In genomic region chr5:96515860-96516311, GRCm38 (mm10) we compare ENCODE assay signal across 21 mouse cellular contexts.
A peak's percentile ranks its signal among the peaks of the same experiment; 100 is the strongest.
DNase-seq lines count a peak whose midpoint lies in the region; ATAC-seq lines count a peak whose summit lies in the region.
"Had no signal": no experiment of that assay in that cellular context is flagged by ENCODE, and none has a peak within 500 bp of the region (broad histone marks: within the 10 kb centered on the region; RNA-seq: fewer than 3 reads in every experiment).

No protein-coding gene starts in this region.

- H3K36me3 ChIP-seq in forebrain, embryonic 14.5 days (ENCODE audit: control insufficient read depth, insufficient read depth, low read length) = no peaks in the 10 kb centered on the region
- H3K36me3 ChIP-seq in forebrain, embryonic 15.5 days = no peaks in the 10 kb centered on the region
- no peaks in the 10 kb centered on the region for H3K36me3 ChIP-seq in kidney, embryonic 14.5 days (ENCODE audit: control insufficient read depth, insufficient read depth, low read length)
- no peaks in the 10 kb centered on the region for H3K36me3 ChIP-seq in midbrain, embryonic 16.5 days (ENCODE audit: control insufficient read depth, insufficient read depth, low read length)
- no peaks in the 10 kb centered on the region for H3K36me3 ChIP-seq in midbrain, embryonic 13.5 days
- H3K36me3 ChIP-seq: G1E; heart, embryonic 12.5 days; hindbrain, embryonic 12.5 days; limb, embryonic 15.5 days; neural tube, embryonic 13.5 days had no signal

- no peaks in the 10 kb centered on the region; the same call in 1 of the 2 replicates for H3K9me3 ChIP-seq in forebrain, embryonic 14.5 days (replicated peaks; ENCODE audit: control insufficient read depth, low read length)
- H3K9me3 ChIP-seq in forebrain, embryonic 15.5 days = no peaks in the 10 kb centered on the region
- 0 out of 2 replicates have a peak, but pooled peaks cover 3% of the 10 kb centered on the region for H3K9me3 ChIP-seq in kidney, embryonic 14.5 days (ENCODE audit: control insufficient read depth, low read length)
- H3K9me3 ChIP-seq in midbrain, embryonic 16.5 days (replicated peaks; ENCODE audit: control insufficient read depth, low read length, poor library complexity, severe bottlenecking) = no peaks in the 10 kb centered on the region
- no peaks in the 10 kb centered on the region for H3K9me3 ChIP-seq in midbrain, embryonic 13.5 days
- H3K9me3 ChIP-seq: G1E; heart, embryonic 12.5 days; hindbrain, embryonic 12.5 days; limb, embryonic 15.5 days; neural tube, embryonic 13.5 days had no signal

- H3K4me2 ChIP-seq in forebrain, embryonic 14.5 days (ENCODE audit: low read length) = no peak overlapping the region
- H3K4me2 ChIP-seq in forebrain, embryonic 15.5 days (replicated peaks) = no peak overlapping the region
- no peak overlapping the region for H3K4me2 ChIP-seq in kidney, embryonic 14.5 days (replicated peaks; ENCODE audit: low read depth, low read length)
- no peak overlapping the region for H3K4me2 ChIP-seq in midbrain, embryonic 16.5 days (ENCODE audit: low read length)
- H3K4me2 ChIP-seq in midbrain, embryonic 13.5 days (replicated peaks) = no peak overlapping the region
- H3K4me2 ChIP-seq: heart, embryonic 12.5 days; hindbrain, embryonic 12.5 days; limb, embryonic 15.5 days; neural tube, embryonic 13.5 days had no signal

- H3K4me1 ChIP-seq in forebrain, embryonic 14.5 days (ENCODE audit: control insufficient read depth, insufficient read depth, low read length) = no peaks in the 10 kb centered on the region
- 0 out of 2 replicates have a peak, but pooled peaks cover 3% of the 10 kb centered on the region for H3K4me1 ChIP-seq in forebrain, embryonic 15.5 days
- peaks cover 15% of the 10 kb centered on the region for H3K4me1 ChIP-seq in kidney, embryonic 14.5 days (ENCODE audit: control insufficient read depth, insufficient read depth, low read length)
- H3K4me1 ChIP-seq in midbrain, embryonic 16.5 days (ENCODE audit: control insufficient read depth, insufficient read depth, low read length) = no peaks in the 10 kb centered on the region; the same call in 1 of the 2 replicates
- H3K4me1 ChIP-seq in midbrain, embryonic 13.5 days (replicated peaks) = peaks cover 7% of the 10 kb centered on the region; the same call in 1 of the 2 replicates
- H3K4me1 ChIP-seq: hindbrain, embryonic 12.5 days; limb, embryonic 15.5 days; neural tube, embryonic 13.5 days had no signal

- no peak overlapping the region for H3K27ac ChIP-seq in forebrain, embryonic 14.5 days (ENCODE audit: low read depth, low read length)
- H3K27ac ChIP-seq in forebrain, embryonic 15.5 days (replicated peaks) = no peak overlapping the region
- peak overlapping the region; percentile 51; the same call in 1 of the 2 replicates for H3K27ac ChIP-seq in kidney, embryonic 14.5 days (ENCODE audit: low read depth, low read length)
- no peak overlapping the region for H3K27ac ChIP-seq in midbrain, embryonic 16.5 days (ENCODE audit: low read length)
- H3K27ac ChIP-seq in midbrain, embryonic 13.5 days = no peak overlapping the region
- H3K27ac ChIP-seq: hindbrain, embryonic 12.5 days; limb, embryonic 15.5 days; neural tube, embryonic 13.5 days had no signal

- H3K27me3 ChIP-seq in forebrain, embryonic 14.5 days (replicated peaks; ENCODE audit: control insufficient read depth, insufficient read depth, low read length) = no peaks in the 10 kb centered on the region
- H3K27me3 ChIP-seq in forebrain, embryonic 15.5 days = no peaks in the 10 kb centered on the region
- no peaks in the 10 kb centered on the region for H3K27me3 ChIP-seq in kidney, embryonic 14.5 days (ENCODE audit: control insufficient read depth, insufficient read depth, low read length)
- no peaks in the 10 kb centered on the region for H3K27me3 ChIP-seq in midbrain, embryonic 16.5 days (ENCODE audit: control insufficient read depth, insufficient read depth, low read depth, low read length)
- no peaks in the 10 kb centered on the region for H3K27me3 ChIP-seq in midbrain, embryonic 13.5 days
- H3K27me3 ChIP-seq: heart, embryonic 12.5 days; hindbrain, embryonic 12.5 days; limb, embryonic 15.5 days; neural tube, embryonic 13.5 days had no signal

- DNase-seq in forebrain, embryonic 14.5 days (ENCODE audit: low spot score) = peak; percentile 42
- no peak for DNase-seq in kidney, postnatal 10 days
- DNase-seq in cerebellum, postnatal 36 days = no peak
- DNase-seq: adrenal gland, postnatal 10 days; gastrocnemius, postnatal 10 days; heart, adult 11 months; heart, postnatal 14 days; lung, postnatal 10 days; thymus, postnatal 14 days had no signal

- H3K4me3 ChIP-seq in forebrain, embryonic 14.5 days (ENCODE audit: low read depth, low read length) = no peak overlapping the region
- no peak overlapping the region for H3K4me3 ChIP-seq in forebrain, embryonic 15.5 days
- H3K4me3 ChIP-seq in kidney, embryonic 14.5 days (ENCODE audit: low read length) = no peak overlapping the region
- no peak overlapping the region for H3K4me3 ChIP-seq in midbrain, embryonic 16.5 days (ENCODE audit: low read depth, low read length)
- H3K4me3 ChIP-seq in midbrain, embryonic 13.5 days (replicated peaks) = no peak overlapping the region
- H3K4me3 ChIP-seq: erythroblast, embryonic 14.5 days; heart, embryonic 12.5 days; hindbrain, embryonic 12.5 days; limb, embryonic 15.5 days; neural tube, embryonic 13.5 days had no signal

- 0 out of 2 replicates have a peak, but pooled peaks have one; percentile 7 for ATAC-seq in forebrain, embryonic 14.5 days
- no peak for ATAC-seq in forebrain, embryonic 15.5 days (replicated peaks)
- peak; percentile 91 for ATAC-seq in kidney, embryonic 14.5 days (ENCODE audit: low FRiP score, low TSS enrichment)
- ATAC-seq in midbrain, embryonic 16.5 days = peak; percentile 60
- no peak for ATAC-seq in midbrain, embryonic 13.5 days
- ATAC-seq: activated CD4-positive, CD25-positive, alpha-beta regulatory T cell, adult 4 months; CD4-positive, CD25-positive, alpha-beta regulatory T cell, adult 4 months had no signal

- WGBS in forebrain, embryonic 14.5 days = 59% methylated on average over 3 of the region's 3 CpGs
- WGBS in forebrain, embryonic 15.5 days = 45% methylated on average over 3 of the region's 3 CpGs
- WGBS in kidney, embryonic 14.5 days = 37% methylated on average over 3 of the region's 3 CpGs
- WGBS in midbrain, embryonic 16.5 days = 53% methylated on average over 3 of the region's 3 CpGs
- WGBS in midbrain, embryonic 13.5 days = 69% methylated on average over 3 of the region's 3 CpGs

- no peak overlapping the region for H3K9ac ChIP-seq in forebrain, embryonic 14.5 days (ENCODE audit: low read length)
- no peak overlapping the region for H3K9ac ChIP-seq in forebrain, embryonic 15.5 days (replicated peaks)
- H3K9ac ChIP-seq in kidney, embryonic 14.5 days (ENCODE audit: low read depth, low read length) = no peak overlapping the region
- no peak overlapping the region for H3K9ac ChIP-seq in midbrain, embryonic 16.5 days (ENCODE audit: low read depth, low read length)
- H3K9ac ChIP-seq in midbrain, embryonic 13.5 days (replicated peaks) = no peak overlapping the region
- H3K9ac ChIP-seq: heart, embryonic 12.5 days; hindbrain, embryonic 12.5 days; limb, embryonic 15.5 days; neural tube, embryonic 13.5 days had no signal

Comparison
In these comparisons a context has a peak if more than half of its experiments do, and no peak if none do; other contexts are left out.
1. ATAC-seq: peak in forebrain, embryonic 14.5 days (single experiment), kidney, embryonic 14.5 days (single experiment) and midbrain, embryonic 16.5 days (single experiment); none in forebrain, embryonic 15.5 days (single experiment) and midbrain, embryonic 13.5 days (single experiment).